In genomic region chr15:25301810-25302209, GRCm38 (mm10) we compare ENCODE assay signal across 17 mouse cellular contexts.
A peak's percentile ranks its signal among the peaks of the same experiment; 100 is the strongest.
DNase-seq lines count a peak whose midpoint lies in the region; ATAC-seq and TF ChIP-seq lines count a peak whose summit lies in the region.
"Had no signal": no experiment of that assay in that cellular context is flagged by ENCODE, and none has a peak within 500 bp of the region (broad histone marks: within the 10 kb centered on the region; RNA-seq: fewer than 3 reads in every experiment).

No protein-coding gene starts in this region.

- 72% methylated on average over 3 of the region's 3 CpGs for WGBS in hindbrain, embryonic 14.5 days
- WGBS in midbrain, postnatal 0 days: 68% methylated on average over 3 of the region's 3 CpGs

- TF ChIP-seq POLR2A in embryonic fibroblast, embryonic 13.5 days (IDR thresholded peaks at IDR 0.05; ENCODE audit: low read depth, low read length): no peak

- H3K36me3 ChIP-seq in hindbrain, embryonic 14.5 days (replicated peaks; ENCODE audit: control insufficient read depth, insufficient read depth): no peaks in the 10 kb centered on the region
- no peaks in the 10 kb centered on the region for H3K36me3 ChIP-seq in midbrain, postnatal 0 days (ENCODE audit: insufficient read depth, low read length)
- H3K36me3 ChIP-seq: heart, embryonic 12.5 days; limb, embryonic 10.5 days had no signal

- ATAC-seq in hindbrain, embryonic 14.5 days (ENCODE audit: low FRiP score): no peak
- ATAC-seq in midbrain, postnatal 0 days (ENCODE audit: low FRiP score): no peak

- peak; percentile 4 for DNase-seq in thymus, postnatal 25 days
- no peak for DNase-seq in thymus, postnatal 4 days
- DNase-seq in MN1 (ENCODE audit: low spot score): peak; percentile 78
- peak; percentile 24 for DNase-seq in skeletal muscle tissue, adult 2 months (ENCODE audit: low read depth, low spot score)
- no peak for DNase-seq in hindbrain, embryonic 14.5 days (ENCODE audit: low spot score)
- no peak for DNase-seq in T-cell, adult 2 months (ENCODE audit: low spot score)
- no peak for DNase-seq in midbrain, postnatal 0 days (ENCODE audit: low spot score)
- DNase-seq: adrenal gland, postnatal 36 days; cerebellum, adult 11 months; layer of hippocampus, adult 9-11 months; lung, adult 18-20 months; spleen, adult 18-20 months had no signal

- H3K4me3 ChIP-seq in embryonic fibroblast, embryonic 13.5 days (ENCODE audit: insufficient read depth, low read length): no peak overlapping the region
- H3K4me3 ChIP-seq in hindbrain, embryonic 14.5 days (replicated peaks; ENCODE audit: low read length): no peak overlapping the region
- H3K4me3 ChIP-seq in midbrain, postnatal 0 days (ENCODE audit: low read depth, low read length): no peak overlapping the region
- H3K4me3 ChIP-seq: heart, embryonic 12.5 days; limb, embryonic 10.5 days; megakaryocyte, embryonic 14.5 days had no signal

- peak overlapping the region; percentile 4 for H3K27ac ChIP-seq in embryonic fibroblast, embryonic 13.5 days (ENCODE audit: insufficient read depth, low read length)
- no peak overlapping the region for H3K27ac ChIP-seq in hindbrain, embryonic 14.5 days
- no peak overlapping the region for H3K27ac ChIP-seq in midbrain, postnatal 0 days (ENCODE audit: low read depth, low read length)
- H3K27ac ChIP-seq: kidney, postnatal 0 days; limb, embryonic 10.5 days had no signal

- no peak overlapping the region for H3K9ac ChIP-seq in hindbrain, embryonic 14.5 days
- no peak overlapping the region for H3K9ac ChIP-seq in midbrain, postnatal 0 days (replicated peaks; ENCODE audit: low read length, poor library complexity, severe bottlenecking)
- H3K9ac ChIP-seq: heart, embryonic 12.5 days had no signal

- peaks cover 5% of the 10 kb centered on the region for H3K4me1 ChIP-seq in embryonic fibroblast, embryonic 13.5 days (ENCODE audit: control insufficient read depth, insufficient read depth, low read length)
- no peaks in the 10 kb centered on the region; the same call in 1 of the 2 replicates for H3K4me1 ChIP-seq in hindbrain, embryonic 14.5 days (replicated peaks; ENCODE audit: control insufficient read depth, insufficient read depth, low read length)
- no peaks in the 10 kb centered on the region for H3K4me1 ChIP-seq in midbrain, postnatal 0 days (ENCODE audit: insufficient read depth, low read length)
- H3K4me1 ChIP-seq: limb, embryonic 10.5 days had no signal

- H3K27me3 ChIP-seq in hindbrain, embryonic 14.5 days (ENCODE audit: control insufficient read depth, insufficient read depth, low read length): no peaks in the 10 kb centered on the region
- no peaks in the 10 kb centered on the region for H3K27me3 ChIP-seq in midbrain, postnatal 0 days (ENCODE audit: insufficient read depth, low read length)
- H3K27me3 ChIP-seq: heart, embryonic 12.5 days; megakaryocyte, embryonic 14.5 days had no signal

- no peaks in the 10 kb centered on the region for H3K9me3 ChIP-seq in hindbrain, embryonic 14.5 days (ENCODE audit: control insufficient read depth, low read length)
- H3K9me3 ChIP-seq in midbrain, postnatal 0 days (ENCODE audit: low read length): no peaks in the 10 kb centered on the region
- H3K9me3 ChIP-seq: heart, embryonic 12.5 days; limb, embryonic 10.5 days; megakaryocyte, embryonic 14.5 days had no signal

- no peak overlapping the region for H3K4me2 ChIP-seq in hindbrain, embryonic 14.5 days (replicated peaks)
- no peak overlapping the region for H3K4me2 ChIP-seq in midbrain, postnatal 0 days (ENCODE audit: low read depth, low read length, poor library complexity, severe bottlenecking)
- H3K4me2 ChIP-seq: heart, embryonic 12.5 days had no signal

- no peak for TF ChIP-seq CTCF in embryonic fibroblast, embryonic 13.5 days (IDR thresholded peaks at IDR 0.05; ENCODE audit: borderline replicate concordance, insufficient read depth, low read length)
- no peak for TF ChIP-seq CTCF in midbrain, postnatal 0 days (IDR thresholded peaks at IDR 0.05)

Comparison
In these comparisons a context has a peak if more than half of its experiments do, and no peak if none do; other contexts are left out.
1. DNase-seq: peak in thymus, postnatal 25 days (single experiment), MN1 (single experiment) and skeletal muscle tissue, adult 2 months (single experiment); none in thymus, postnatal 4 days (single experiment), hindbrain, embryonic 14.5 days (single experiment), T-cell, adult 2 months (single experiment) and midbrain, postnatal 0 days (single experiment).